Mouse (Mus musculus) bone marrow macrophage, adult 2 months (primary cell): ENCODE data around the gene Foxo6.

ENCODE experiments used
- CTCF ChIP-seq: IDR thresholded peaks from 2 replicates; pipeline ENCODE4 v1.5.1; 2012; ENCODE audit warnings: low read depth, mild to moderate bottlenecking, low read length, moderate library complexity
- POLR2A ChIP-seq: IDR thresholded peaks from 2 replicates; pipeline ENCODE4 v1.6.1; 2012; ENCODE audit warnings: mild to moderate bottlenecking, low read depth, low read length, borderline replicate concordance

- TF ChIP-seq CTCF, result no peak
- TF ChIP-seq POLR2A, result no peak
Observed at GRCm38 (mm10) chr4:120317541-120317940, 30.4 kb upstream of the Foxo6 start.
